Mouse (Mus musculus): ENCODE results near the gene Hnrnpdl. TPM values are rescaled to one million over a fixed set of nuclear protein-coding genes. Genes with fewer than 3 reads are reported as not detected.

Hnrnpdl gene
- polyA plus RNA-seq, 1 experiment from 2014 or later: 268 TPM

DNA sequence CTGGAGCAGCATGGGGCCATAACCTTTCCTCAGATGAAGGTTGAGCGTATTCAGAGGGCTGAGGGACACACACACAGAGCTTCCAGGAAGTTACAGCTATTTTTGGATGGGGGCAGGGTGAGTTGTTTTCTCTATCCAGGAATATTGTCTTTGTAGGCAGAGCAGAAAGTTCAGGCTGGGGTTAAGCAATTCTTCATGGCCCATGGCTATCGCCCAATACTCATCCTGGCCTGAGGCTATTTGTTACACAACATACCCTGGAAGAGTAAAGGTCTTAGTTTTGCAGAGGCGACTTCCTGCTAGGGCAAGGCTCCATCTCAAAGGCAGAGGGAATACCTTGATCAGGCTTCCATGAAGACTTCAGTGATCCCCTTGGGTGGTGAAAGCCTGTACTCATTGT, 45.3 kb downstream of the Hnrnpdl start:
- no peaks in the 10 kb centered on the region for H3K4me1 ChIP-seq
- H3K27ac ChIP-seq: no peak overlapping the region
- H3K9ac ChIP-seq: no peak overlapping the region
- ATAC-seq (ENCODE audit: low FRiP score, low read depth): no peak
- H3K9me3 ChIP-seq: 0 out of 2 replicates have a peak, but pooled peaks cover 4% of the 10 kb centered on the region
- WGBS: 83% methylated on average over 3 of the region's 3 CpGs
- H3K27me3 ChIP-seq (replicated peaks): no peaks in the 10 kb centered on the region
- H3K36me3 ChIP-seq: no peaks in the 10 kb centered on the region
- H3K4me2 ChIP-seq (replicated peaks): no peak overlapping the region
- no peak overlapping the region for H3K4me3 ChIP-seq

Other genes with a start within 250 kb of the Hnrnpdl start
- 0.46 and 0.56 TPM in 2 replicates for gene Vamp9, start 133.4 kb downstream of the Hnrnpdl start, polyA plus RNA-seq (2016; fragmentation: Nextera tagmentation; extraction: Ambion mirVana)
- 434 and 513 TPM in 2 replicates for gene Hnrnpd, start 60.7 kb downstream of the Hnrnpdl start, polyA plus RNA-seq (2016; fragmentation: Nextera tagmentation; extraction: Ambion mirVana)
- gene 4930524J08Rik, start 60.6 kb downstream of the Hnrnpdl start, polyA plus RNA-seq (2016; fragmentation: Nextera tagmentation; extraction: Ambion mirVana): 2.0 and 2.1 TPM in 2 replicates
- 40.1 and 40.4 TPM in 2 replicates for gene Enoph1, start 321 bp upstream of the Hnrnpdl start, polyA plus RNA-seq (2016; fragmentation: Nextera tagmentation; extraction: Ambion mirVana)
- gene Tmem150c, start 120.1 kb upstream of the Hnrnpdl start, polyA plus RNA-seq (2016; fragmentation: Nextera tagmentation; extraction: Ambion mirVana): 8.3 and 9.5 TPM in 2 replicates

Data from neural tube, embryonic 12.5 days (tissue).